Comparison of ENCODE assay signal across 26 mouse cellular contexts in genomic region chr12:11126186-11126759, GRCm38 (mm10). TPM values are rescaled to one million over a fixed set of nuclear protein-coding genes. Genes with fewer than 3 reads are reported as not detected.
DNase-seq lines count a peak whose midpoint lies in the region; ATAC-seq lines count a peak whose summit lies in the region.
"Had no signal": no experiment of that assay in that cellular context is flagged by ENCODE, and none has a peak within 500 bp of the region (broad histone marks: within the 10 kb centered on the region; RNA-seq: fewer than 3 reads in every experiment).

No protein-coding gene starts in this region.

- intact Hi-C loops in heart, postnatal 10 days (cut with DNase I) = no loop called here

- ATAC-seq in kidney, embryonic 15.5 days (replicated peaks; ENCODE audit: low FRiP score) = peak; percentile 60; the same call in 1 of the 2 replicates
- ATAC-seq in kidney, embryonic 14.5 days (ENCODE audit: low FRiP score, low TSS enrichment) = no peak
- peak; percentile 91 for ATAC-seq in liver, embryonic 11.5 days (replicated peaks; ENCODE audit: low FRiP score)
- ATAC-seq in erythroid progenitor cell, adult 5-6 weeks (replicated peaks; ENCODE audit: low FRiP score, poor library complexity, severe bottlenecking) = no peak
- ATAC-seq: forebrain, postnatal 0 days; hindbrain, postnatal 0 days; intestine, embryonic 16.5 days; midbrain, embryonic 15.5 days had no signal

- H3K36me3 ChIP-seq in kidney, embryonic 15.5 days = no peaks in the 10 kb centered on the region
- H3K36me3 ChIP-seq in kidney, embryonic 14.5 days (ENCODE audit: control insufficient read depth, insufficient read depth, low read length) = no peaks in the 10 kb centered on the region
- no peaks in the 10 kb centered on the region for H3K36me3 ChIP-seq in liver, embryonic 11.5 days (ENCODE audit: control insufficient read depth, insufficient read depth, low read length)
- H3K36me3 ChIP-seq: forebrain, embryonic 10.5 days; heart, embryonic 15.5 days; limb, embryonic 15.5 days; midbrain, embryonic 15.5 days; neural tube, embryonic 12.5 days had no signal

- H3K9ac ChIP-seq in kidney, embryonic 15.5 days = no peak overlapping the region
- no peak overlapping the region for H3K9ac ChIP-seq in kidney, embryonic 14.5 days (ENCODE audit: low read depth, low read length)
- no peak overlapping the region for H3K9ac ChIP-seq in liver, embryonic 11.5 days (ENCODE audit: low read depth, low read length)
- H3K9ac ChIP-seq: forebrain, postnatal 0 days; heart, embryonic 15.5 days; limb, embryonic 15.5 days; midbrain, embryonic 15.5 days; neural tube, embryonic 12.5 days had no signal

- peak; percentile 79 for DNase-seq in heart, adult 11 months
- DNase-seq in heart, postnatal 10 days = no peak
- DNase-seq in liver, embryonic 11.5 days (ENCODE audit: low spot score) = no peak
- DNase-seq in mesoderm, embryonic 11.5 days (ENCODE audit: low read depth, low spot score) = peak; percentile 4
- no peak for DNase-seq in left cerebral cortex, adult 18-20 months (ENCODE audit: low spot score in 2 of 2)
- DNase-seq: adrenal gland, postnatal 36 days; cerebellum, adult 9-11 months; forebrain, postnatal 0 days; gastrocnemius, postnatal 36 days; layer of hippocampus, adult 9-11 months; left cerebral cortex, postnatal 4 days; lung, postnatal 4 days; right cerebral cortex, postnatal 14 days; spleen, adult 18-20 months had no signal

- no peaks in the 10 kb centered on the region for H3K9me3 ChIP-seq in kidney, embryonic 15.5 days (replicated peaks)
- H3K9me3 ChIP-seq in kidney, embryonic 14.5 days (ENCODE audit: control insufficient read depth, low read length) = no peaks in the 10 kb centered on the region
- H3K9me3 ChIP-seq in liver, embryonic 11.5 days (ENCODE audit: control insufficient read depth, low read length) = no peaks in the 10 kb centered on the region
- H3K9me3 ChIP-seq: forebrain, embryonic 10.5 days; heart, embryonic 15.5 days; limb, embryonic 15.5 days; midbrain, embryonic 15.5 days; neural tube, embryonic 12.5 days had no signal

- no peak overlapping the region for H3K4me3 ChIP-seq in kidney, embryonic 15.5 days (replicated peaks)
- no peak overlapping the region for H3K4me3 ChIP-seq in kidney, embryonic 14.5 days (ENCODE audit: low read length)
- H3K4me3 ChIP-seq in liver, embryonic 11.5 days (ENCODE audit: low read depth, low read length) = no peak overlapping the region
- H3K4me3 ChIP-seq: forebrain, embryonic 10.5 days; heart, embryonic 15.5 days; limb, embryonic 15.5 days; midbrain, embryonic 15.5 days; neural tube, embryonic 12.5 days had no signal

- 65% methylated on average over 5 of the region's 5 CpGs for WGBS in kidney, embryonic 15.5 days
- 69% methylated on average over 5 of the region's 5 CpGs for WGBS in kidney, embryonic 14.5 days
- 32% methylated on average over 5 of the region's 5 CpGs for WGBS in liver, embryonic 11.5 days

- no peaks in the 10 kb centered on the region for H3K4me1 ChIP-seq in kidney, embryonic 15.5 days
- H3K4me1 ChIP-seq in kidney, embryonic 14.5 days (ENCODE audit: control insufficient read depth, insufficient read depth, low read length) = no peaks in the 10 kb centered on the region
- H3K4me1 ChIP-seq in liver, embryonic 11.5 days (replicated peaks; ENCODE audit: control insufficient read depth, insufficient read depth, low read length) = no peaks in the 10 kb centered on the region
- H3K4me1 ChIP-seq: forebrain, embryonic 10.5 days; heart, embryonic 15.5 days; limb, embryonic 15.5 days; midbrain, embryonic 15.5 days; neural tube, embryonic 12.5 days had no signal

- H3K4me2 ChIP-seq in kidney, embryonic 15.5 days = no peak overlapping the region
- no peak overlapping the region for H3K4me2 ChIP-seq in kidney, embryonic 14.5 days (replicated peaks; ENCODE audit: low read depth, low read length)
- no peak overlapping the region for H3K4me2 ChIP-seq in liver, embryonic 11.5 days
- H3K4me2 ChIP-seq: heart, embryonic 15.5 days; limb, embryonic 15.5 days; midbrain, embryonic 15.5 days; neural tube, embryonic 12.5 days had no signal

- H3K27me3 ChIP-seq in kidney, embryonic 15.5 days = no peaks in the 10 kb centered on the region
- H3K27me3 ChIP-seq in kidney, embryonic 14.5 days (ENCODE audit: control insufficient read depth, insufficient read depth, low read length) = no peaks in the 10 kb centered on the region
- H3K27me3 ChIP-seq in liver, embryonic 11.5 days (replicated peaks; ENCODE audit: control insufficient read depth, insufficient read depth, low read length) = no peaks in the 10 kb centered on the region
- H3K27me3 ChIP-seq: heart, embryonic 15.5 days; limb, embryonic 15.5 days; midbrain, embryonic 15.5 days; neural tube, embryonic 12.5 days had no signal

- H3K27ac ChIP-seq in kidney, embryonic 15.5 days = no peak overlapping the region
- no peak overlapping the region for H3K27ac ChIP-seq in kidney, embryonic 14.5 days (ENCODE audit: low read depth, low read length)
- no peak overlapping the region for H3K27ac ChIP-seq in liver, embryonic 11.5 days (ENCODE audit: low read depth, low read length)
- H3K27ac ChIP-seq: forebrain, embryonic 10.5 days; heart, embryonic 15.5 days; hindbrain, postnatal 0 days; limb, embryonic 15.5 days; midbrain, embryonic 15.5 days; neural tube, embryonic 12.5 days had no signal

RNA-seq across cellular contexts. Expression of gene Kcns3, which starts 24.6 kb away (rescaled TPM):
- under 1 TPM; 0.22 to 0.57 TPM for total RNA-seq in heart, postnatal 10 days (2021)
- 7.4 and 7.9 TPM in 2 replicates for polyA plus RNA-seq in kidney, embryonic 15.5 days (2015; fragmentation: Nextera tagmentation; extraction: Ambion mirVana)
- 7.8 and 9.7 TPM in 2 replicates for polyA plus RNA-seq in kidney, embryonic 14.5 days (2014; fragmentation: Nextera tagmentation; extraction: Ambion mirVana)
- 0.36 and 0.48 TPM in 2 replicates for polyA plus RNA-seq in liver, embryonic 11.5 days (2014; fragmentation: Nextera tagmentation; extraction: Ambion mirVana)
- total RNA-seq in erythroid progenitor cell, adult 5-6 weeks (2015; ENCODE audit: low replicate concordance) = not detected in 2 replicates
- total RNA-seq in erythroid progenitor cell, adult 5-6 weeks (2017; ENCODE audit: low replicate concordance) = not detected in 2 replicates
- 1 to 10 TPM; 8.5 to 8.6 TPM for total RNA-seq in left cerebral cortex, adult 18-20 months (2021)
- total RNA-seq: hematopoietic stem cell, adult 5-6 weeks; megakaryocyte-erythroid progenitor cell, adult 5-6 weeks had no signal

Comparison
In these comparisons a context has a peak if more than half of its experiments do, and no peak if none do; other contexts are left out.
1. DNase-seq: peak in heart, adult 11 months (single experiment) and mesoderm, embryonic 11.5 days (single experiment); none in heart, postnatal 10 days (0 of 2), liver, embryonic 11.5 days (single experiment) and left cerebral cortex, adult 18-20 months (0 of 2).
2. ATAC-seq: peak in kidney, embryonic 15.5 days (single experiment) and liver, embryonic 11.5 days (single experiment); none in kidney, embryonic 14.5 days (single experiment) and erythroid progenitor cell, adult 5-6 weeks (single experiment).
3. RNA of gene Kcns3, which starts 24.6 kb away (total RNA-seq): 8.5 to 8.6 TPM in left cerebral cortex, adult 18-20 months; 0.22 to 0.57 TPM in heart, postnatal 10 days and not detected in erythroid progenitor cell, adult 5-6 weeks; every median in the first group is over 4 times any median in the second.